Mouse (Mus musculus) liver, embryonic 14.5 days (tissue): Measurements from ENCODE around the gene Arhgap27.

Experiments
- CTCF ChIP-seq: IDR thresholded peaks from 2 replicates; pipeline ENCODE4 v1.5.1; 2016; ENCODE audit warnings: antibody characterized with exemption, low read depth, control low read depth
- EP300 ChIP-seq: IDR thresholded peaks from 2 replicates; pipeline ENCODE4 v1.6.1; 2016; ENCODE audit warnings: antibody characterized with exemption, low read depth

- TF ChIP-seq CTCF (no peak), EP300 (no peak)
Measured at GRCm38 (mm10) chr11:103386827-103387226, 23.3 kb upstream of the Arhgap27 start.
